Mouse (Mus musculus) intestine, embryonic 14.5 days (tissue): Measurements from ENCODE around the gene Nova2. TPM values are rescaled to one million over a fixed set of nuclear protein-coding genes. Genes with fewer than 3 reads are reported as not detected.

Experiments
- ATAC-seq: fragments of 200-750 bp; cut with Nextera tagmentation; replicated peaks from 2 replicates; pipeline ENCODE4 v1.8.0; 2017; ENCODE audit warnings: low read depth, moderate number of reproducible peaks, moderate TSS enrichment, moderate library complexity; ENCODE audit not compliant: low FRiP score, low TSS enrichment
- DNase-seq: peaks from one replicate; pipeline ENCODE4 v3.0.0-alpha.2; 2018; ENCODE audit warnings: low spot score
- H3K27ac ChIP-seq: fragments of 300-500 bp; sonication (generic); 2 replicates; pipeline ENCODE4 v1.5.1; 2014; ENCODE audit warnings: low read depth, mild to moderate bottlenecking, control low read depth
- H3K27me3 ChIP-seq: fragments of 300-500 bp; sonication (generic); replicated peaks from 2 replicates; pipeline ENCODE4 v1.6.1; 2014; ENCODE audit warnings: low read length, control low read depth; ENCODE audit not compliant: control insufficient read depth, insufficient read depth
- H3K36me3 ChIP-seq: fragments of 300-500 bp; sonication (generic); 2 replicates; pipeline ENCODE4 v1.6.1; 2014; ENCODE audit warnings: low read length, control low read depth; ENCODE audit not compliant: control insufficient read depth, insufficient read depth
- H3K4me1 ChIP-seq: fragments of 300-500 bp; sonication (generic); replicated peaks from 2 replicates; pipeline ENCODE4 v1.6.1; 2014; ENCODE audit warnings: low read length, control low read depth, mixed read lengths; ENCODE audit not compliant: control insufficient read depth, insufficient read depth
- H3K4me2 ChIP-seq: fragments of 300-500 bp; sonication (generic); 2 replicates; pipeline ENCODE4 v1.6.1; 2014; ENCODE audit warnings: low read length
- H3K4me3 ChIP-seq: fragments of 300-500 bp; sonication (generic); 2 replicates; pipeline ENCODE4 v1.5.1; 2014; ENCODE audit warnings: low read depth, low read length, control low read depth, mixed read lengths
- H3K9ac ChIP-seq: fragments of 300-500 bp; sonication (generic); 2 replicates; pipeline ENCODE4 v1.6.1; 2014; ENCODE audit warnings: mild to moderate bottlenecking, low read length
- H3K9me3 ChIP-seq: fragments of 300-500 bp; sonication (generic); 2 replicates; pipeline ENCODE4 v1.6.1; 2016; ENCODE audit warnings: low read length, control low read depth; ENCODE audit not compliant: control insufficient read depth
- WGBS: fragments of 180-500 bp; shearing (Covaris S2); extraction: QIAGEN DNeasy Blood & Tissue Kit; methylation state at CpG from one replicate; pipeline ENCODE4 v1.1.7; 2014; 5-methylcytosine and 5-hydroxymethylcytosine counted together
- polyA plus RNA-seq: library from polyadenylated mRNA; unstranded; fragments of >200 nt; fragmentation: Nextera tagmentation; extraction: Ambion mirVana; gene quantifications from 2 replicates; pipeline ENCODE4 v1.2.1, GENCODE M21; 2014

Nova2 gene
- polyA plus RNA-seq, 1 experiment from 2014 or later, result 0.66 TPM

GRCm38 (mm10) chr7:18978381-18978780 is 52.7 kb downstream of the Nova2 start:
- Histone ChIP-seq H3K4me1 (no peaks in the 10 kb centered on the region), H3K36me3 (no peaks in the 10 kb centered on the region), H3K27ac (no peak overlapping the region), H3K27me3 (0 out of 2 replicates have a peak, but pooled peaks cover 2% of the 10 kb centered on the region), H3K9me3 (no peaks in the 10 kb centered on the region), H3K4me3 (no peak overlapping the region), H3K4me2 (no peak overlapping the region), H3K9ac (no peak overlapping the region)
- ATAC-seq (no peak), DNase-seq (no peak)
- WGBS, result 78% methylated on average over 9 of the region's 9 CpGs

- 65% methylated on average over 2 of the region's 2 CpGs for WGBS
- H3K4me2 ChIP-seq, result no peak overlapping the region
- no peaks in the 10 kb centered on the region for H3K36me3 ChIP-seq
- H3K4me1 ChIP-seq, result peaks cover 7% of the 10 kb centered on the region
- peaks cover 6% of the 10 kb centered on the region for H3K27me3 ChIP-seq
- no peak overlapping the region for H3K4me3 ChIP-seq
- ATAC-seq (no peak), DNase-seq (no peak)
- no peak overlapping the region for H3K27ac ChIP-seq
- H3K9me3 ChIP-seq, result no peaks in the 10 kb centered on the region
- H3K9ac ChIP-seq, result no peak overlapping the region
Observed at GRCm38 (mm10) chr7:18986503-18986902, 60.8 kb downstream of the Nova2 start.

- Histone ChIP-seq H3K4me2 (no peak within 1 kb of the TSS), H3K9me3 (no peaks in the 10 kb centered on the region), H3K9ac (no peak within 1 kb of the TSS), H3K4me3 (no peak within 1 kb of the TSS), H3K36me3 (no peaks in the 10 kb centered on the region), H3K27ac (no peak within 1 kb of the TSS), H3K27me3 (peaks cover 12% of the 10 kb centered on the region), H3K4me1 (peaks cover 9% of the 10 kb centered on the region)
- ATAC-seq, result no peak
- no peak for DNase-seq
- 43% methylated on average over 2 of the region's 2 CpGs for WGBS
Observed at GRCm38 (mm10) chr7:18987100-18987499, 61.4 kb downstream of the Nova2 start, which contains the start of gene Nanos2. Nanos2 (plus strand) TSS chr7:18987400.

- Histone ChIP-seq H3K9me3 (no peaks in the 10 kb centered on the region), H3K36me3 (no peaks in the 10 kb centered on the region), H3K27me3 (peaks cover 19% of the 10 kb centered on the region), H3K4me2 (no peak overlapping the region), H3K9ac (no peak overlapping the region), H3K4me1 (peaks cover 9% of the 10 kb centered on the region), H3K4me3 (no peak overlapping the region), H3K27ac (no peak overlapping the region)
- no peak for DNase-seq
- ATAC-seq, result no peak
- 76% methylated on average over 13 of the region's 13 CpGs for WGBS
Observed at GRCm38 (mm10) chr7:18987747-18988146, 62.1 kb downstream of the Nova2 start.

GRCm38 (mm10) chr7:18988780-18989179 is 63.1 kb downstream of the Nova2 start:
- ATAC-seq, result no peak
- DNase-seq, result no peak

GRCm38 (mm10) chr7:18989995-18990394 is 64.3 kb downstream of the Nova2 start:
- Histone ChIP-seq H3K4me3 (peak overlapping the region; percentile 51), H3K9ac (peak overlapping the region; percentile 27), H3K36me3 (no peaks in the 10 kb centered on the region), H3K4me2 (peak overlapping the region; percentile 81), H3K27ac (peak overlapping the region; percentile 74; the same call in 1 of the 2 replicates), H3K4me1 (peaks cover 9% of the 10 kb centered on the region), H3K27me3 (peaks cover 29% of the 10 kb centered on the region), H3K9me3 (no peaks in the 10 kb centered on the region)
- 9% methylated on average over 5 of the region's 5 CpGs for WGBS
- DNase-seq (no peak), ATAC-seq (no peak)

More at GRCm38 (mm10) chr7:18988780-18989179, 63.1 kb downstream of the Nova2 start:
- Histone ChIP-seq H3K36me3 (no peaks in the 10 kb centered on the region), H3K9ac (no peak overlapping the region), H3K27ac (no peak overlapping the region), H3K4me2 (no peak overlapping the region), H3K9me3 (no peaks in the 10 kb centered on the region), H3K4me3 (no peak overlapping the region), H3K4me1 (peaks cover 9% of the 10 kb centered on the region), H3K27me3 (peaks cover 29% of the 10 kb centered on the region)
- WGBS, result 74% methylated on average over 6 of the region's 6 CpGs

GRCm38 (mm10) chr7:18990601-18991295 is 65.1 kb downstream of the Nova2 start, which contains the start of gene Mypop:
Mypop (plus strand) TSS chr7:18991245.
- peak within 1 kb of the TSS; percentile 74 for H3K27ac ChIP-seq
- H3K4me3 ChIP-seq, result peak within 1 kb of the TSS; percentile 51
- no peaks in the 10 kb centered on the region for H3K9me3 ChIP-seq
- H3K4me2 ChIP-seq, result peak within 1 kb of the TSS; percentile 81
- DNase-seq (peak; percentile 97), ATAC-seq (peak; percentile 91)
- WGBS, result under 1% methylated on average over 37 of the region's 37 CpGs
- peaks cover 9% of the 10 kb centered on the region for H3K4me1 ChIP-seq
- H3K27me3 ChIP-seq, result peaks cover 29% of the 10 kb centered on the region
- H3K9ac ChIP-seq, result peak within 1 kb of the TSS; percentile 42
- H3K36me3 ChIP-seq, result peaks cover 6% of the 10 kb centered on the region; the same call in 1 of the 2 replicates

GRCm38 (mm10) chr7:18991660-18992293 is 66.1 kb downstream of the Nova2 start:
- Histone ChIP-seq H3K4me2 (peak overlapping the region; percentile 81), H3K27ac (no peak overlapping the region), H3K27me3 (peaks cover 29% of the 10 kb centered on the region), H3K9me3 (no peaks in the 10 kb centered on the region), H3K4me3 (peak overlapping the region; percentile 51), H3K9ac (peak overlapping the region; percentile 42), H3K4me1 (peaks cover 9% of the 10 kb centered on the region), H3K36me3 (peaks cover 15% of the 10 kb centered on the region; the same call in 1 of the 2 replicates)
- under 1% methylated on average over 58 of the region's 59 CpGs for WGBS
- 0 out of 2 replicates have a peak, but pooled peaks have one; percentile 17 for ATAC-seq
- peak; percentile 71 for DNase-seq
